Mouse (Mus musculus) heart, embryonic 12.5 days (tissue): ENCODE measurements at regions not wholly inside any gene's neighbourhood (a gene's known extent, or its start where the extent isn't known, plus 50 kb on each side); places are given as distances from the start of the nearest gene placed in this dataset.

Source experiments
- ATAC-seq: fragments of 200-750 bp; cut with Nextera tagmentation; 2 replicates; pipeline ENCODE4 v1.8.0; 2017; ENCODE audit warnings: moderate TSS enrichment, moderate library complexity; ENCODE audit not compliant: insufficient number of reproducible peaks, low FRiP score
- H3K27ac ChIP-seq: fragments of 300-500 bp; sonication (generic); 2 replicates; pipeline ENCODE4 v1.5.1; 2016; ENCODE audit warnings: mild to moderate bottlenecking, moderate library complexity; ENCODE audit not compliant: poor library complexity, severe bottlenecking
- H3K27me3 ChIP-seq: fragments of 300-500 bp; sonication (generic); replicated peaks from 2 replicates; pipeline ENCODE4 v1.6.1; 2016; ENCODE audit warnings: mild to moderate bottlenecking, moderate library complexity
- H3K36me3 ChIP-seq: fragments of 300-500 bp; sonication (generic); 2 replicates; pipeline ENCODE4 v1.6.1; 2016; ENCODE audit warnings: mild to moderate bottlenecking, moderate library complexity
- H3K4me1 ChIP-seq: fragments of 300-500 bp; sonication (generic); replicated peaks from 2 replicates; pipeline ENCODE4 v1.6.1; 2016; ENCODE audit warnings: mild to moderate bottlenecking
- H3K4me2 ChIP-seq: fragments of 300-500 bp; sonication (generic); 2 replicates; pipeline ENCODE4 v1.6.1; 2016; ENCODE audit warnings: mild to moderate bottlenecking, moderate library complexity
- H3K4me3 ChIP-seq: fragments of 300-500 bp; sonication (generic); 2 replicates; pipeline ENCODE4 v1.5.1; 2016; ENCODE audit warnings: mild to moderate bottlenecking
- H3K9ac ChIP-seq: fragments of 300-500 bp; sonication (generic); 2 replicates; pipeline ENCODE4 v1.6.1; 2016; ENCODE audit warnings: mild to moderate bottlenecking, moderate library complexity
- H3K9me3 ChIP-seq: fragments of 300-500 bp; sonication (generic); replicated peaks from 2 replicates; pipeline ENCODE4 v1.6.1; 2016; ENCODE audit warnings: mild to moderate bottlenecking, moderate library complexity
- WGBS: fragments of 180-500 bp; shearing (Covaris S2); methylation state at CpG from one replicate; pipeline ENCODE4 v1.1.7; 2016; 5-methylcytosine and 5-hydroxymethylcytosine counted together

GRCm38 (mm10) chr9:103924641-103925040, 77.7 kb upstream of the Nphp3 start:
- H3K27ac ChIP-seq, result no peak overlapping the region
- H3K9me3 ChIP-seq, result no peaks in the 10 kb centered on the region
- no peaks in the 10 kb centered on the region for H3K4me1 ChIP-seq
- H3K9ac ChIP-seq, result no peak overlapping the region
- H3K27me3 ChIP-seq, result no peaks in the 10 kb centered on the region
- no peaks in the 10 kb centered on the region for H3K36me3 ChIP-seq
- 73% methylated on average over 3 of the region's 3 CpGs for WGBS
- H3K4me2 ChIP-seq, result no peak overlapping the region
- no peak overlapping the region for H3K4me3 ChIP-seq
- no peak for ATAC-seq

- Histone ChIP-seq H3K4me2 (no peak overlapping the region), H3K4me3 (no peak overlapping the region), H3K9me3 (no peaks in the 10 kb centered on the region), H3K9ac (no peak overlapping the region), H3K36me3 (no peaks in the 10 kb centered on the region), H3K4me1 (no peaks in the 10 kb centered on the region), H3K27me3 (no peaks in the 10 kb centered on the region), H3K27ac (no peak overlapping the region)
- ATAC-seq, result no peak
- WGBS, result 83% methylated on average over 2 of the region's 2 CpGs
Measured at GRCm38 (mm10) chr9:103925486-103925885, 76.9 kb upstream of the Nphp3 start.

- H3K9me3 ChIP-seq, result no peaks in the 10 kb centered on the region
- ATAC-seq, result no peak
- H3K27ac ChIP-seq, result no peak overlapping the region
- H3K4me1 ChIP-seq, result no peaks in the 10 kb centered on the region
- no peaks in the 10 kb centered on the region for H3K27me3 ChIP-seq
- no peak overlapping the region for H3K4me2 ChIP-seq
- H3K9ac ChIP-seq, result no peak overlapping the region
- H3K36me3 ChIP-seq, result no peaks in the 10 kb centered on the region
- 74% methylated on average over 8 of the region's 8 CpGs for WGBS
- H3K4me3 ChIP-seq, result no peak overlapping the region
Measured at GRCm38 (mm10) chr9:103928744-103929527, 73.4 kb upstream of the Nphp3 start.

DNA sequence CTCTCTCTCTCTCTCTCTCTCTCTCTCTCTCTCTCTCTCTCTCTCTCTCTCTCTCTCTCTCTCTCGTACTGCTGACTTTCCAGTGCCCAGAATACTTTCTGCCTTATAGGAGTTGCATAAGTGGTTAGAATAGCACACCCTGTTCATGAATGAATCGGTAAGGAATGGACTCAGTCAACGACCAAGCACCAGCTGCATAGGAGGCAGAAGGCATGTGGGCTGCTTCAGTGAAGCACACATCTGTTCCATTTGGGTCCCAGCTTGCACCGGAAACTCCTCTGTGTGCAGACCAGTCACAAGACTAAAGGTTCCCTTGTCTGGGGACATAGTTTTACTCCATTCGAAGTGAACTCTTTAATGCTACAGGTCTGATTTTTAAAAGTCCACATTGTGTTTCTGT, 64.3 kb upstream of the Nphp3 start:
- 74% methylated on average over 5 of the region's 5 CpGs for WGBS
- ATAC-seq, result no peak
- no peak overlapping the region for H3K9ac ChIP-seq
- H3K4me2 ChIP-seq, result no peak overlapping the region
- no peaks in the 10 kb centered on the region for H3K36me3 ChIP-seq
- no peak overlapping the region for H3K27ac ChIP-seq
- no peaks in the 10 kb centered on the region for H3K27me3 ChIP-seq
- peaks cover 3% of the 10 kb centered on the region; the same call in 1 of the 2 replicates for H3K9me3 ChIP-seq
- peaks cover 4% of the 10 kb centered on the region; the same call in 1 of the 2 replicates for H3K4me1 ChIP-seq
- H3K4me3 ChIP-seq, result no peak overlapping the region

GRCm38 (mm10) chr9:103940010-103940409, 62.3 kb upstream of the Nphp3 start:
- Histone ChIP-seq H3K4me3 (no peak overlapping the region), H3K36me3 (no peaks in the 10 kb centered on the region), H3K27me3 (no peaks in the 10 kb centered on the region), H3K9ac (no peak overlapping the region), H3K27ac (no peak overlapping the region), H3K4me1 (peaks cover 4% of the 10 kb centered on the region; the same call in 1 of the 2 replicates), H3K9me3 (peaks cover 3% of the 10 kb centered on the region; the same call in 1 of the 2 replicates), H3K4me2 (no peak overlapping the region)
- no peak for ATAC-seq
- WGBS, result 80% methylated on average over 8 of the region's 8 CpGs

DNA sequence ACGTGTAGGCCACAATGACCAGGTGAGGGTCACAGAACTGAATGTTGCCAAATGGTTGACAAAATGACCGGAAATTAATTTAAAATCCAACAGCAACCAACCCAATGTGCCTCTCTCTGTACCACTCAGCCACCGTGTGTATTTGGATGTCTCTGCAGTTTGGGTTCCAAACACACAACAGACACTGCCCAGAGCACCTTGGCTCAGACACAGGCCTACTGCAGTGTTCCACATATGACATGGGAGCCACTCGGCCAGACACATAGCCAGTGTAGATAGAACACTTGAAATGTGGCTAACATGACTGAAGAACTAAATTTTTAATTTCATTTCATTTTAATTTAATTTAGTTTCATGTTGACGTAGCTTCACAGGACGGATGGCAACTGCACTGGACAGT, 61.8 kb upstream of the Nphp3 start:
- 86% methylated on average over 6 of the region's 6 CpGs for WGBS
- no peak for ATAC-seq
- Histone ChIP-seq H3K4me1 (peaks cover 4% of the 10 kb centered on the region; the same call in 1 of the 2 replicates), H3K9ac (no peak overlapping the region), H3K27ac (no peak overlapping the region), H3K27me3 (no peaks in the 10 kb centered on the region), H3K4me3 (no peak overlapping the region), H3K4me2 (no peak overlapping the region), H3K9me3 (peaks cover 2% of the 10 kb centered on the region; the same call in 1 of the 2 replicates), H3K36me3 (no peaks in the 10 kb centered on the region)

- Histone ChIP-seq H3K9me3 (no peaks in the 10 kb centered on the region; the same call in 1 of the 2 replicates), H3K4me3 (no peak overlapping the region), H3K27me3 (no peaks in the 10 kb centered on the region), H3K9ac (no peak overlapping the region), H3K4me1 (peaks cover 2% of the 10 kb centered on the region; the same call in 1 of the 2 replicates), H3K4me2 (no peak overlapping the region), H3K27ac (no peak overlapping the region), H3K36me3 (no peaks in the 10 kb centered on the region)
- WGBS, result 81% methylated on average over 20 of the region's 20 CpGs
- ATAC-seq, result no peak
Measured at GRCm38 (mm10) chr9:103941176-103941900, 61.0 kb upstream of the Nphp3 start.

DNA sequence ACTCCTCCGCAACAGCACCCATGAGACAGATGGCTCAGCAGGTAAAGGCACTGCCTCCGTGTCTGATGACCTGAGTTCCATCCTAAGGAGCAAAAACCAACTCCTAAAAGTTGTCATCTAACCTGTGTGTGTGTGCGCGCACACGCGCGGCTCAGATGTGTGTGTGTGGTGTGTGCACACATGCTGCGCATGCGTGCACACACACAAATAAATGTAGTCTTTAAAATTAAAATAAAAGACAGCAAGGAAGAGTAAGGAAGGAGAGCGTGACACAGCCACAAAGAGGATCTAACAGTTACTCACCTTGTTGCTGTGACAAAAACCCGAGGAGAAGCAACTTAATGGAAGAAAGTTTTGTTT, 60.5 kb upstream of the Nphp3 start:
- H3K4me3 ChIP-seq, result no peak overlapping the region
- H3K36me3 ChIP-seq, result no peaks in the 10 kb centered on the region
- no peaks in the 10 kb centered on the region for H3K27me3 ChIP-seq
- WGBS, result 93% methylated on average over 11 of the region's 11 CpGs
- no peak for ATAC-seq
- no peaks in the 10 kb centered on the region; the same call in 1 of the 2 replicates for H3K9me3 ChIP-seq
- no peak overlapping the region for H3K4me2 ChIP-seq
- H3K4me1 ChIP-seq, result no peaks in the 10 kb centered on the region; the same call in 1 of the 2 replicates
- no peak overlapping the region for H3K9ac ChIP-seq
- no peak overlapping the region for H3K27ac ChIP-seq

GRCm38 (mm10) chr9:103945406-103945805, 56.9 kb upstream of the Nphp3 start:
- Histone ChIP-seq H3K4me1 (no peaks in the 10 kb centered on the region), H3K4me2 (no peak overlapping the region), H3K27ac (no peak overlapping the region), H3K9me3 (no peaks in the 10 kb centered on the region; the same call in 1 of the 2 replicates), H3K9ac (no peak overlapping the region), H3K36me3 (no peaks in the 10 kb centered on the region), H3K27me3 (no peaks in the 10 kb centered on the region), H3K4me3 (no peak overlapping the region)
- ATAC-seq, result no peak
- WGBS, result 79% methylated on average over 11 of the region's 11 CpGs

DNA sequence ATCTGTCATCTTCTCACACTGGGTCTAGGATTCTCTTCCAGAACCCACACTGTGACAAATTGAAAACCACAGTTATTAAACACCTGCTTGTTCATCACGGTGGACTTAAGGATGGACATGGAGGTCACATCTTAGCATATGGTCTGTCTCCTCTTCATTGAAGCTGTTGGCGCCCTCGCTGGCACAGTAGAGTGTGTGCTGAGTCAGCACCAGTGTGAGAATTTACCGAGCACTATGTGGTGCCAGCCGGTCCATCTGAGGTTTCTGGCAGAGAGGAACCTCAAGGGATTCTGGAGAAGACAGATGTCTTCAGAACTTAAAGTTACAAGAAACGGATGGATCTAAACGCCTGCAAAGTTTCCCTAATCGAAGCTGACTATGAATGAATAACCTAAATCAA, 50.5 kb upstream of the Nphp3 start:
- no peaks in the 10 kb centered on the region for H3K36me3 ChIP-seq
- ATAC-seq, result no peak
- peaks cover 8% of the 10 kb centered on the region; the same call in 1 of the 2 replicates for H3K9me3 ChIP-seq
- no peaks in the 10 kb centered on the region for H3K4me1 ChIP-seq
- H3K4me3 ChIP-seq, result no peak overlapping the region
- 84% methylated on average over 8 of the region's 8 CpGs for WGBS
- no peak overlapping the region for H3K27ac ChIP-seq
- no peaks in the 10 kb centered on the region for H3K27me3 ChIP-seq
- H3K9ac ChIP-seq, result no peak overlapping the region
- H3K4me2 ChIP-seq, result no peak overlapping the region
